Mouse (Mus musculus) A20 (cell line): ENCODE data around the gene Tgfb1.
A peak's percentile ranks its signal among the peaks of the same experiment; 100 is the strongest.

Experiments
- DNase-seq: peaks from one replicate; pipeline ENCODE4 v3.0.0-alpha.2; 2011; ENCODE audit warnings: low read depth, low spot score

Gene Tgfb1

GRCm38 (mm10) chr7:25675405-25675804, 11.4 kb upstream of the Tgfb1 start:
- no peak for DNase-seq

- no peak for DNase-seq
These were observed 10.6 kb upstream of the Tgfb1 start for GRCm38 (mm10) chr7:25676085-25676781.

- DNase-seq: no peak
These were observed 9.8 kb upstream of the Tgfb1 start for GRCm38 (mm10) chr7:25677013-25677412.

- DNase-seq: no peak
These were observed 6.8 kb upstream of the Tgfb1 start for GRCm38 (mm10) chr7:25679971-25680370.

GRCm38 (mm10) chr7:25680514-25681258, 6.1 kb upstream of the Tgfb1 start, which contains the start of gene B9d2:
Gene B9d2, plus strand, starts transcription at chr7:25680780.
- peak; percentile 100 for DNase-seq

- DNase-seq: peak; percentile 39
These were observed 5.2 kb upstream of the Tgfb1 start for GRCm38 (mm10) chr7:25681341-25682231.

- peak; percentile 92 for DNase-seq
These were observed 3.2 kb upstream of the Tgfb1 start for GRCm38 (mm10) chr7:25683474-25684180.

GRCm38 (mm10) chr7:25684659-25685058, 2.1 kb upstream of the Tgfb1 start:
- DNase-seq: no peak

GRCm38 (mm10) chr7:25685926-25686470, 804 bp upstream of the Tgfb1 start:
- DNase-seq: no peak

- peak; percentile 83 for DNase-seq
These were observed 1.1 kb downstream of the Tgfb1 start for GRCm38 (mm10) chr7:25687811-25688401.

GRCm38 (mm10) chr7:25688810-25689586, 2.2 kb downstream of the Tgfb1 start:
- peak; percentile 81 for DNase-seq

- DNase-seq: no peak
These were observed 2.8 kb downstream of the Tgfb1 start for GRCm38 (mm10) chr7:25689603-25690021.

- no peak for DNase-seq
These were observed 3.2 kb downstream of the Tgfb1 start for GRCm38 (mm10) chr7:25690051-25690450.

GRCm38 (mm10) chr7:25694104-25694503, 7.3 kb downstream of the Tgfb1 start:
- no peak for DNase-seq

- DNase-seq: no peak
These were observed 13.0 kb downstream of the Tgfb1 start for GRCm38 (mm10) chr7:25699851-25700250.

- no peak for DNase-seq
These were observed 13.9 kb downstream of the Tgfb1 start for GRCm38 (mm10) chr7:25700732-25701131.

- DNase-seq: peak; percentile 33
These were observed 15.5 kb downstream of the Tgfb1 start for GRCm38 (mm10) chr7:25702350-25702749.

GRCm38 (mm10) chr7:25703793-25704494, 17.1 kb downstream of the Tgfb1 start:
- DNase-seq: no peak

GRCm38 (mm10) chr7:25704716-25705364, 18.0 kb downstream of the Tgfb1 start:
- DNase-seq: no peak
